Mouse (Mus musculus): ENCODE results near the gene Dyrk4.

GRCm38 (mm10) chr6:126836628-126837027 lies 85.0 kb downstream of the Dyrk4 start:
- TF ChIP-seq CTCF (conservative IDR thresholded peaks at IDR 0.05; ENCODE audit: insufficient read depth, insufficient read length, low read depth, low read length) (no peak), POLR2A (IDR thresholded peaks at IDR 0.05; ENCODE audit: low read depth, low read length) (no peak)

Measured in kidney, adult 2 months (tissue).